Mouse (Mus musculus) embryonic facial prominence, embryonic 14.5 days (tissue): ENCODE results near the gene Hist1h4b. TPM values are rescaled to one million over a fixed set of nuclear protein-coding genes. Genes with fewer than 3 reads are reported as not detected.
"Not testable (repeated sequence)": the region's sequence is repeated elsewhere in the genome, so short reads cannot be mapped to it uniquely, and the experiment has no call there.

Experiments
- ATAC-seq: fragments of 200-750 bp; cut with Nextera tagmentation; 2 replicates; pipeline ENCODE4 v1.8.0; 2017; ENCODE audit warnings: low read depth, moderate number of reproducible peaks, moderate TSS enrichment
- DNase-seq: peaks from one replicate; pipeline ENCODE4 v3.0.0-alpha.2; 2015; ENCODE audit warnings: low spot score
- H3K27ac ChIP-seq: fragments of 300-500 bp; sonication (generic); replicated peaks from 2 replicates; pipeline ENCODE4 v1.5.1; 2014; ENCODE audit warnings: low read depth, mild to moderate bottlenecking, low read length, moderate library complexity
- H3K27me3 ChIP-seq: fragments of 300-500 bp; sonication (generic); replicated peaks from 2 replicates; pipeline ENCODE4 v1.6.1; 2014; ENCODE audit warnings: low read length; ENCODE audit not compliant: control insufficient read depth, insufficient read depth
- H3K36me3 ChIP-seq: fragments of 300-500 bp; sonication (generic); 2 replicates; pipeline ENCODE4 v1.6.1; 2014; ENCODE audit warnings: low read length, mixed read lengths; ENCODE audit not compliant: control insufficient read depth, insufficient read depth
- H3K4me1 ChIP-seq: fragments of 300-500 bp; sonication (generic); 2 replicates; pipeline ENCODE4 v1.6.1; 2014; ENCODE audit warnings: antibody characterized with exemption, low read length; ENCODE audit not compliant: control insufficient read depth, insufficient read depth
- H3K4me2 ChIP-seq: fragments of 300-500 bp; sonication (generic); 2 replicates; pipeline ENCODE4 v1.6.1; 2014; ENCODE audit warnings: low read depth, mild to moderate bottlenecking, low read length, moderate library complexity, mixed read lengths
- H3K4me3 ChIP-seq: fragments of 300-500 bp; sonication (generic); 2 replicates; pipeline ENCODE4 v1.5.1; 2014; ENCODE audit warnings: low read depth, mild to moderate bottlenecking, low read length
- H3K9ac ChIP-seq: fragments of 300-500 bp; sonication (generic); 2 replicates; pipeline ENCODE4 v1.6.1; 2014; ENCODE audit warnings: low read depth, mild to moderate bottlenecking, low read length, moderate library complexity, mixed read lengths
- H3K9me3 ChIP-seq: fragments of 300-500 bp; sonication (generic); 2 replicates; pipeline ENCODE4 v1.6.1; 2016; ENCODE audit warnings: low read length; ENCODE audit not compliant: control insufficient read depth
- WGBS: fragments of 180-500 bp; shearing (Covaris S2); extraction: QIAGEN DNeasy Blood & Tissue Kit; methylation state at CpG from one replicate; pipeline ENCODE4 v1.1.7; 2014; 5-methylcytosine and 5-hydroxymethylcytosine counted together
- polyA plus RNA-seq: library from polyadenylated mRNA; unstranded; fragments of >200 nt; fragmentation: Nextera tagmentation; extraction: Ambion mirVana; gene quantifications from 2 replicates; pipeline ENCODE4 v1.2.1, GENCODE M21; 2014

Gene Hist1h4b
- 3.5 and 4.7 TPM in 2 replicates for polyA plus RNA-seq

GRCm38 (mm10) chr13:23756790-23757189, at the start of gene Hist1h4b:
Gene Hist1h4b, plus strand, starts transcription at chr13:23757013.
- Histone ChIP-seq H3K4me3 (peak within 1 kb of the TSS; percentile 45), H3K4me2 (peak within 1 kb of the TSS; percentile 76), H3K27ac (peak within 1 kb of the TSS; percentile 93), H3K36me3 (no peaks in the 10 kb centered on the region), H3K4me1 (peaks cover 7% of the 10 kb centered on the region; the same call in 1 of the 2 replicates), H3K9me3 (no peaks in the 10 kb centered on the region), H3K27me3 (no peaks in the 10 kb centered on the region), H3K9ac (peak within 1 kb of the TSS; percentile 69)
- WGBS, result under 1% methylated on average over 11 of the region's 22 CpGs
- DNase-seq (peak; percentile 99), ATAC-seq (peak; percentile 81)

GRCm38 (mm10) chr13:23708041-23708440, 48.8 kb upstream of the Hist1h4b start:
- Histone ChIP-seq H3K4me3 (no peak overlapping the region), H3K36me3 (no peaks in the 10 kb centered on the region), H3K4me2 (no peak overlapping the region), H3K4me1 (peaks cover 10% of the 10 kb centered on the region; the same call in 1 of the 2 replicates), H3K27me3 (no peaks in the 10 kb centered on the region), H3K9me3 (no peaks in the 10 kb centered on the region), H3K9ac (no peak overlapping the region), H3K27ac (no peak overlapping the region)
- ATAC-seq (no peak), DNase-seq (no peak)
- WGBS, result 80% methylated on average over 4 of the region's 4 CpGs

GRCm38 (mm10) chr13:23708654-23709053, 48.2 kb upstream of the Hist1h4b start:
- Histone ChIP-seq H3K4me2 (no peak overlapping the region), H3K27me3 (no peaks in the 10 kb centered on the region), H3K36me3 (no peaks in the 10 kb centered on the region), H3K9me3 (no peaks in the 10 kb centered on the region), H3K27ac (no peak overlapping the region), H3K9ac (no peak overlapping the region), H3K4me1 (peaks cover 10% of the 10 kb centered on the region; the same call in 1 of the 2 replicates), H3K4me3 (no peak overlapping the region)
- ATAC-seq (no peak), DNase-seq (no peak)
- WGBS, result 52% methylated on average over 4 of the region's 4 CpGs

GRCm38 (mm10) chr13:23709714-23710373, 47.0 kb upstream of the Hist1h4b start:
- Histone ChIP-seq H3K4me3 (peak overlapping the region; percentile 46), H3K36me3 (no peaks in the 10 kb centered on the region), H3K27me3 (no peaks in the 10 kb centered on the region), H3K4me1 (peaks cover 10% of the 10 kb centered on the region; the same call in 1 of the 2 replicates), H3K27ac (no peak overlapping the region), H3K9ac (peak overlapping the region; percentile 66), H3K4me2 (peak overlapping the region; percentile 86), H3K9me3 (no peaks in the 10 kb centered on the region)
- DNase-seq (peak; percentile 29), ATAC-seq (0 out of 2 replicates have a peak, but pooled peaks have one; percentile 33)
- 17% methylated on average over 14 of the region's 15 CpGs for WGBS

GRCm38 (mm10) chr13:23710374-23711089, 46.3 kb upstream of the Hist1h4b start, which contains the start of gene Hfe:
Gene Hfe, minus strand, starts transcription at chr13:23710854.
- no peaks in the 10 kb centered on the region for H3K36me3 ChIP-seq
- peak; percentile 41; the same call in 1 of the 2 replicates for ATAC-seq
- no peak within 1 kb of the TSS for H3K27ac ChIP-seq
- peaks cover 10% of the 10 kb centered on the region; the same call in 1 of the 2 replicates for H3K4me1 ChIP-seq
- H3K4me3 ChIP-seq, result peak within 1 kb of the TSS; percentile 46
- WGBS, result 5% methylated on average over 13 of the region's 17 CpGs
- H3K9me3 ChIP-seq, result no peaks in the 10 kb centered on the region
- no peaks in the 10 kb centered on the region for H3K27me3 ChIP-seq
- peak; percentile 64 for DNase-seq
- H3K4me2 ChIP-seq, result peak within 1 kb of the TSS; percentile 86
- peak within 1 kb of the TSS; percentile 66 for H3K9ac ChIP-seq

GRCm38 (mm10) chr13:23716261-23717042, 40.4 kb upstream of the Hist1h4b start:
- Histone ChIP-seq H3K9me3 (no peaks in the 10 kb centered on the region), H3K4me3 (no peak overlapping the region), H3K4me1 (no peaks in the 10 kb centered on the region), H3K9ac (no peak overlapping the region), H3K36me3 (no peaks in the 10 kb centered on the region), H3K27me3 (no peaks in the 10 kb centered on the region), H3K27ac (no peak overlapping the region), H3K4me2 (no peak overlapping the region)
- 84% methylated on average over 5 of the region's 5 CpGs for WGBS
- no peak for DNase-seq
- no peak for ATAC-seq

- Histone ChIP-seq H3K27me3 (no peaks in the 10 kb centered on the region), H3K9ac (no peak overlapping the region), H3K36me3 (no peaks in the 10 kb centered on the region), H3K4me3 (no peak overlapping the region), H3K27ac (no peak overlapping the region), H3K4me2 (no peak overlapping the region), H3K9me3 (no peaks in the 10 kb centered on the region), H3K4me1 (no peaks in the 10 kb centered on the region)
- DNase-seq, result no peak
- WGBS, result 57% methylated on average over 11 of the region's 11 CpGs
- ATAC-seq, result no peak
Observed at GRCm38 (mm10) chr13:23717176-23717575, 39.6 kb upstream of the Hist1h4b start.

- not testable (repeated sequence) for H3K4me1 ChIP-seq, H3K4me2 ChIP-seq, H3K36me3 ChIP-seq, H3K9ac ChIP-seq, H3K4me3 ChIP-seq, H3K27ac ChIP-seq, H3K27me3 ChIP-seq, H3K9me3 ChIP-seq, ATAC-seq, DNase-seq
- 12% methylated on average over 2 of the region's 2 CpGs for WGBS
Observed at GRCm38 (mm10) chr13:23717593-23718245, 39.1 kb upstream of the Hist1h4b start.
